In genomic region chr9:108759805-108760204, GRCm38 (mm10) we compare ENCODE assay signal across 10 mouse cellular contexts. TPM values are rescaled to one million over a fixed set of nuclear protein-coding genes. Genes with fewer than 3 reads are reported as not detected.
A peak's percentile ranks its signal among the peaks of the same experiment; 100 is the strongest.
DNase-seq lines count a peak whose midpoint lies in the region; ATAC-seq and TF ChIP-seq lines count a peak whose summit lies in the region.
"Had no signal": no experiment of that assay in that cellular context is flagged by ENCODE, and none has a peak within 500 bp of the region (broad histone marks: within the 10 kb centered on the region; RNA-seq: fewer than 3 reads in every experiment).

No protein-coding gene starts in this region.

- dilution Hi-C loops in CH12.LX (cut with MboI; ENCODE audit: extremely low pct_ligation_motif_present, extremely low pct_unique_long_range_greater_than_20kb, low sequenced_read_pairs): no loop called here

- H3K9ac ChIP-seq in hindbrain, embryonic 12.5 days: no peak overlapping the region
- H3K9ac ChIP-seq in CH12.LX (ENCODE audit: insufficient read depth, low read depth): no peak overlapping the region
- no peak overlapping the region for H3K9ac ChIP-seq in neural tube, embryonic 11.5 days (ENCODE audit: low read length)

- no peak for ATAC-seq in hindbrain, embryonic 12.5 days (ENCODE audit: low FRiP score)
- no peak for ATAC-seq in neural tube, embryonic 11.5 days (ENCODE audit: insufficient read depth, low FRiP score, low TSS enrichment)

- no peak overlapping the region for H3K4me2 ChIP-seq in hindbrain, embryonic 12.5 days (replicated peaks)
- no peak overlapping the region for H3K4me2 ChIP-seq in CH12.LX (ENCODE audit: insufficient read depth, low read depth, poor library complexity, severe bottlenecking)
- H3K4me2 ChIP-seq in neural tube, embryonic 11.5 days (ENCODE audit: low read depth): no peak overlapping the region

- peak; percentile 76 for TF ChIP-seq RAD21 in CH12.LX (IDR thresholded peaks at IDR 0.05; ENCODE audit: low read depth, low read length)

- no peaks in the 10 kb centered on the region for H3K4me1 ChIP-seq in hindbrain, embryonic 10.5 days (replicated peaks)
- no peaks in the 10 kb centered on the region for H3K4me1 ChIP-seq in hindbrain, embryonic 12.5 days
- peaks cover 3 to 12% of the 10 kb centered on the region in 2 experiments; a peak in 3 of 4 replicates for H3K4me1 ChIP-seq in CH12.LX (ENCODE audit: control insufficient read depth in 1 of 2, insufficient read depth in 2 of 2)
- H3K4me1 ChIP-seq in neural tube, embryonic 11.5 days (ENCODE audit: control insufficient read depth, insufficient read depth, low read length): no peaks in the 10 kb centered on the region

- H3K27ac ChIP-seq in hindbrain, embryonic 10.5 days: no peak overlapping the region
- H3K27ac ChIP-seq in hindbrain, embryonic 12.5 days: no peak overlapping the region
- no peak overlapping the region for H3K27ac ChIP-seq in CH12.LX (ENCODE audit: insufficient read depth, low read depth)
- no peak overlapping the region for H3K27ac ChIP-seq in neural tube, embryonic 11.5 days (ENCODE audit: low read depth, low read length)
- H3K27ac ChIP-seq: macrophage had no signal

- no peaks in the 10 kb centered on the region for H3K36me3 ChIP-seq in hindbrain, embryonic 10.5 days
- H3K36me3 ChIP-seq in hindbrain, embryonic 12.5 days: no peaks in the 10 kb centered on the region
- H3K36me3 ChIP-seq in CH12.LX (replicated peaks in 1 of 2; ENCODE audit: control insufficient read depth in 1 of 2, insufficient read depth in 1 of 2, low read length in 1 of 2): no peaks in the 10 kb centered on the region
- H3K36me3 ChIP-seq in neural tube, embryonic 11.5 days (ENCODE audit: control insufficient read depth, insufficient read depth, low read length): no peaks in the 10 kb centered on the region

- no peak overlapping the region for H3K4me3 ChIP-seq in hindbrain, embryonic 10.5 days
- H3K4me3 ChIP-seq in hindbrain, embryonic 12.5 days: no peak overlapping the region
- H3K4me3 ChIP-seq in CH12.LX (replicated peaks in 1 of 3; ENCODE audit: low read depth in 2 of 3, low read length in 2 of 3, poor library complexity in 1 of 3): no peak overlapping the region
- H3K4me3 ChIP-seq in neural tube, embryonic 11.5 days (ENCODE audit: low read depth, low read length): no peak overlapping the region
- H3K4me3 ChIP-seq: erythroblast, embryonic 14.5 days had no signal

- TF ChIP-seq POLR2A in CH12.LX (IDR thresholded peaks at IDR 0.05; ENCODE audit: low read depth, low read length): no peak

- in situ Hi-C loops in CH12.LX (cut with MboI; ENCODE audit: low pct_ligation_motif_present, low pct_unique_long_range_greater_than_20kb, low sequenced_read_pairs): loop anchor here (10.0 kb wide), 1 partner anchor 45 kb away; the partner anchor contains the start of gene Nckipsd

- TF ChIP-seq CTCF in CH12.LX (conservative IDR thresholded peaks at IDR 0.05 in 1 of 2, IDR thresholded peaks at IDR 0.05 in 1 of 2; ENCODE audit: low read depth in 2 of 2, low read length in 2 of 2): peak; percentile 82 to 89

- no peak for TF ChIP-seq EP300 in CH12.LX (IDR thresholded peaks at IDR 0.05; ENCODE audit: low read length)

- 55% methylated on average over 2 of the region's 2 CpGs for WGBS in hindbrain, embryonic 10.5 days
- WGBS in hindbrain, embryonic 12.5 days: 53% methylated on average over 2 of the region's 2 CpGs
- 63% methylated on average over 2 of the region's 2 CpGs for WGBS in neural tube, embryonic 11.5 days

- peak; percentile 42 for DNase-seq in hindbrain, embryonic 10.5 days (ENCODE audit: low spot score)
- DNase-seq in CH12.LX (ENCODE audit: extremely low read depth): peak; percentile 67
- peak; percentile 76 for DNase-seq in adrenal gland, postnatal 14 days
- DNase-seq in kidney, postnatal 10 days: peak; percentile 67
- DNase-seq in neural tube, embryonic 11.5 days (ENCODE audit: low spot score): peak; percentile 44
- no peak for DNase-seq in gastrocnemius, postnatal 25 days
- DNase-seq in layer of hippocampus, adult 9-11 months: no peak

- H3K79me2 ChIP-seq in CH12.LX (replicated peaks; ENCODE audit: control insufficient read depth, extremely low read depth, insufficient read depth, poor library complexity, severe bottlenecking): no peaks in the 10 kb centered on the region; the same call in 1 of the 2 replicates

- H3K27me3 ChIP-seq in hindbrain, embryonic 10.5 days (ENCODE audit: insufficient read depth, poor library complexity, severe bottlenecking): no peaks in the 10 kb centered on the region
- H3K27me3 ChIP-seq in hindbrain, embryonic 12.5 days: no peaks in the 10 kb centered on the region
- H3K27me3 ChIP-seq in CH12.LX (replicated peaks): peaks cover 2% of the 10 kb centered on the region
- no peaks in the 10 kb centered on the region for H3K27me3 ChIP-seq in neural tube, embryonic 11.5 days (ENCODE audit: control insufficient read depth, insufficient read depth, low read length)

- H3K9me3 ChIP-seq in hindbrain, embryonic 10.5 days: peaks cover 7% of the 10 kb centered on the region; the same call in 1 of the 2 replicates
- H3K9me3 ChIP-seq in hindbrain, embryonic 12.5 days (replicated peaks): no peaks in the 10 kb centered on the region
- H3K9me3 ChIP-seq in CH12.LX (replicated peaks; ENCODE audit: low read length): peaks cover 4% of the 10 kb centered on the region
- no peaks in the 10 kb centered on the region for H3K9me3 ChIP-seq in neural tube, embryonic 11.5 days (ENCODE audit: control insufficient read depth, low read length)

TF ChIP-seq in CH12.LX, 34 proteins besides CTCF, POLR2A, EP300 and RAD21:
- TF ChIP-seq SMC3 (IDR thresholded peaks at IDR 0.05; ENCODE audit: low read depth, low read length): peak; percentile 80
- TF ChIP-seq MYC (IDR thresholded peaks at IDR 0.05; ENCODE audit: low read depth, low read length): 0 out of 2 replicates have a peak, but pooled peaks have one; percentile 51
- peak; percentile 62 for TF ChIP-seq MAX (IDR thresholded peaks at IDR 0.05; ENCODE audit: low read length)
- no peak for TF ChIP-seq NRF1 (IDR thresholded peaks at IDR 0.05; ENCODE audit: low read depth, low read length)

RNA-seq across cellular contexts. Expression of gene Ip6k2, which starts 23.8 kb away (rescaled TPM):
- 87.2 and 117 TPM in 2 replicates for polyA plus RNA-seq in hindbrain, embryonic 10.5 days (2016; fragmentation: Nextera tagmentation; extraction: Ambion mirVana)
- polyA plus RNA-seq in hindbrain, embryonic 12.5 days (2016; fragmentation: Nextera tagmentation; extraction: Ambion mirVana): 140 and 154 TPM in 2 replicates
- total RNA-seq in CH12.LX (2012; rRNA removed) (17.5 and 27.2 TPM in 2 replicates), CH12.LX (2014; rRNA removed) (22.6 and 23.6 TPM in 2 replicates)
- polyA plus RNA-seq in CH12.LX (2012; ENCODE audit: insufficient read length, low read depth): 28.4 and 31.4 TPM in 2 replicates
- 71.0 and 78.2 TPM in 2 replicates for total RNA-seq in adrenal gland, postnatal 14 days (2021)
- polyA plus RNA-seq in neural tube, embryonic 11.5 days (2014; fragmentation: Nextera tagmentation; extraction: Ambion mirVana): 121 and 129 TPM in 2 replicates
- 10 to 100 TPM; 14.6 to 17.8 TPM for total RNA-seq in gastrocnemius, postnatal 25 days (2021)

RNA-seq across cellular contexts. Expression of gene Nckipsd, which starts 48.4 kb away (rescaled TPM):
- polyA plus RNA-seq in hindbrain, embryonic 10.5 days (2016; fragmentation: Nextera tagmentation; extraction: Ambion mirVana): 14.9 and 16.2 TPM in 2 replicates
- 20.2 and 23.3 TPM in 2 replicates for polyA plus RNA-seq in hindbrain, embryonic 12.5 days (2016; fragmentation: Nextera tagmentation; extraction: Ambion mirVana)
- total RNA-seq in CH12.LX (2012; rRNA removed) (4.4 and 6.6 TPM in 2 replicates), CH12.LX (2014; rRNA removed) (5.1 and 6.4 TPM in 2 replicates)
- 11.9 and 13.2 TPM in 2 replicates for polyA plus RNA-seq in CH12.LX (2012; ENCODE audit: insufficient read length, low read depth)
- total RNA-seq in adrenal gland, postnatal 14 days (2021): 9.2 and 11.4 TPM in 2 replicates
- 14.5 and 15.5 TPM in 2 replicates for polyA plus RNA-seq in neural tube, embryonic 11.5 days (2014; fragmentation: Nextera tagmentation; extraction: Ambion mirVana)
- total RNA-seq in gastrocnemius, postnatal 25 days (2021): 1 to 10 TPM; 3.8 TPM

Comparison
In these comparisons a context has a peak if more than half of its experiments do, and no peak if none do; other contexts are left out.
1. DNase-seq: peak in hindbrain, embryonic 10.5 days (single experiment), CH12.LX (single experiment), adrenal gland, postnatal 14 days (single experiment), kidney, postnatal 10 days (single experiment) and neural tube, embryonic 11.5 days (single experiment); none in gastrocnemius, postnatal 25 days (single experiment) and layer of hippocampus, adult 9-11 months (single experiment).